Mouse (Mus musculus): ENCODE data around the gene Rhd. TPM values are rescaled to one million over a fixed set of nuclear protein-coding genes. Genes with fewer than 3 reads are reported as not detected.

Gene Rhd
- total RNA-seq, 4 experiments from 2014 or later = 8.4 to 10.2 (median 8.5) TPM

DNA sequence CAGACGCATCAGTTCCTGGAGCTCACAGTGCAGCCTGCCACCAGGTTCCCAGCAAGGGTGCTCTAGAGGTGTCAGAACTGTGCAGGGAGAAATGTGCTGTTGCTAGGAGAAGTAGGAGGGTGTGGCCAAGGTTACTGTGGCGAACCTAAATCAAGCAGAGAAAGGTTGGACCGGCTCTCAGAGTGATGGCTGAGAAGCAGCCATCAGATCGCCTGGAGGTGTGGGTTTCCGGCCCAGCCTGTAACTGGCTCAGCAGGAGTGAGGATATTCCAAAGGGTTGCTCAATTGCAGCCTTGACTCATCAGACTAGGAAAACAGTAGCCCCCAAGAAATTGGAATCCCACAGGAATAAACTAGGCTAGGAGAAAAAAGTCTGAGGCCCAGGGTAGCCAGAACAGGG lies 7.8 kb upstream of the Rhd start:
- DNase-seq (ENCODE audit: low spot score) = no peak

DNA sequence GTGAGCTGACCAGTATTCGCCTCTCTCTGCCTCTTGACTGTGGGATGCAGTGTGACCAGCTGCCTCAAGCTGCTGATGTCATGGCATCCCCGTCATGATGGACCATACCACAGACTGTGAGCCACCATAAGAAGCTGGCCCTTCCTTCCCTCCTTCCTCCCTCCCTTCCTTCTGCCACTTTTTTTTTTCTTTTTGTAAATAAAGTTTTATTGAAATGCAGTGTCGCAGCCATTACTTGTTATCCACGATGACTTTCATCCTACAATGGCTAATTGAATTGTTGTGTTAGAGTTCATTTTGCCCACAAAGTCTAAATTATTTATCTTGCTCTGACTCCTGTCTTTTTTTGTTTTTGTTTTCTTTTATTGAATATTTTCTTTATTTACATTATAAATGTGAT lies 5.8 kb upstream of the Rhd start:
- DNase-seq (ENCODE audit: low spot score) = no peak

DNA sequence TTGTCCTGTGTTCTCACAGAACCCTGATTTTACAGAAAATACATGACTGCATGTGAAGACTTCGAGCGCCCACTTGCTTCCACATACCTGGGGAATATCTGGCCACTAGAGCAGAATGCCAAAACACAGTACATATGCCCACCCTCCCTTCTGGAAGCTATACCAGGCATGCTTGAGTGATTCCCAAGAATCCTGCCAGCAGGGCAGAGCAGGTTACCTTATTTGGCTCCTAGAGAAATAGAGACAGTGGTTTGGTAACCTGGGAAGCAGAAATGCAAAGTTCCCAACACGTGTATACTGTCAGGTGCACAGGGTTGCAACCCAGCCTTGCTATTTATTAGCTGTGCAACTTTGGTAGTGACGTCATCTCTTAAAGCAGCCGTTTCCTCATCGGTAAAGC lies 2.5 kb upstream of the Rhd start:
- DNase-seq (ENCODE audit: low spot score) = no peak

DNA sequence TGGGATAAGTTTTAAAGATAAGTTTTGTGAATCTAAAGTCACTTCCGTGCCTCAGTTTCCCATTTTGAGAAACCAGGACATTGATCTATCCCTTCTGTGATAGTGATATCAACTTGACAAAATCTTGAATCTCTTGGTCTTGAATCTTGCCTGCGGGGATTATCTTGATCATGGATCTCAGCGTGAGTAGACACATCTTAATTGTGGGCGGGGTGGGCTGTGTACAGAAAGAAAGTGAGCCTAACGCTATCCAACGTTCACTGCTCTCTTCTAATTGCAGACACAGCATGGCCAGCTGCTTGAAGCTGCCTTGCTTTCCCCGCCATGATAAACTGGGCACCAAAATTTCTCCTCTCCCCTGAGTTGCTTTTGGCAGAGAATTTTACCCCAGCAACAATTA lies 1.3 kb upstream of the Rhd start:
- DNase-seq (ENCODE audit: low spot score) = no peak

DNA sequence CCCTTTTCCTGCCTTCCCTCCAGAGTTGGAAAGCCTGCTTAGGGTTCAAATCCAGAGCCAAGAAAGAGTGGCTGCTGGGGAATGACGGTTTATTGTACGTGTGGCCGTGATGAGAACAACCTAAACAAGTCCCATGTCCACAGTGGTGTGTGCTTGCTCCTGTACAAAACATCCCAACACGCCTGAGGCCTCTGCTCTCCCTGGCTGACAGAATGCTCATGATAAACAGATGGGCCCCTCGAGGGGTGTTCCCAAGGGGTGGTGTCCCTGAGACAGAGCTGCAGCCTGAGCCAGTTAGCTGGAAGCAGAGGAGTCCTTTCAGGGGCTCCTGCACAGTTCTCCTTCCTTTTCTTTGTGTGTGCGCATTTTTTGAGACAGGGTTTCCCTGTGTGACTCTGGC lies 1.0 kb downstream of the Rhd start:
- DNase-seq (ENCODE audit: low spot score) = no peak

DNA sequence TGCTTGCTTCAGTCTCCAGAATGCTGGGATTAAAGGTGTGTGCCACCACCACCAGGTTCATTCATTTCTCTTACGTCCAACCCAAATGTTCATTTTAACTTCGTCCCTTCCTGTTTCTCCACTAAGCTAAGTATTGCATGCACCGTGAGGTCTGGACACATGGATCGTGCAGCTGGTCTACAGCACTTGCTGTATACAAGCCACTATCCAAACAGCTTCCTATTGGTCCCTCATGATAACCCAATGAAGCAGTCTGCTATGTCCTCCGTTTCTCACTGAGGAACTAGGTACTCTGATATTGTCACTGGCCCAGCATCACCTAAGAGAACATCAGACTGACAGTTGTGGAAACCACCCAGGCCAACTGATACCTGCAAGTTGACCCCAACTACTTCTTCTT lies 1.5 kb downstream of the Rhd start:
- DNase-seq (ENCODE audit: low spot score) = no peak

DNA sequence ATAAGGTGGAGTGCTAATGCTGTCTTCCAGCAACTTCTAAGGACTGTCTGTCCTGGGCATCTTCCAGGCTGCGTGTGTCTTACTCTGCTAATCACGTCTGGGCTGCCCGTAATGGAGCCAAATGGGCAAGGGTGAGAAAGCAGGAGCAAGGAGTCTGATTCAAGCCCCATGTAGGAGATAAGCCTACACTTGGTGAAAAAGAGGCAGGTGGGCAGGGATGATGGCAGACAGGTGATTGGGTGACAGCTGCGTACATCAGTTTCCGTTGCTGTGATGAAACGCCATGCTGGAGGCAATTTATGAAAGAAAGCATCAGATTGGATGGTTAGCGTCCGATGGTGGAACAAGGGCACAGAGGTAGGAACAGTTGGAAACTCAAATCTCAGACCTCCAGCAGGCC lies 2.9 kb downstream of the Rhd start:
- DNase-seq (ENCODE audit: low spot score) = no peak

DNA sequence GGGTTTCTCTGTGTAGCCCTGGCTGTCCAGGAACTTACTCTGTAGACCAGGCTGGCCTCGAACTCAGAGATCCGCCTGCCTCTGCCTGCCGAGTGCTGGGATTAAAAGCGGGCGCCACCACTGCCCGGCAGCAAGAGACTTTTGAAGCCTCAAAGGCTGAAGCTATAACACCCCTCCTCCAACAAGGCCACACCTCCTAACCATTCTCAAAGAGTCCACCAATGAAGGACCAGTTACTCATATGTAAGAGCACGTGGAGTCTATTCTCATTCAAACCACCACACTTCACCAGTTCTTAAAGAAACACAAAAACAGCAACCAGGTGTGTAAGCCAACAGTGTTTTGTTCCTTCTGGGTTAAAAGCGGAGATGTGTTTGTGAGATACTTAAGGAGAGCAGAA lies 3.3 kb downstream of the Rhd start:
- no peak for DNase-seq (ENCODE audit: low spot score)

DNA sequence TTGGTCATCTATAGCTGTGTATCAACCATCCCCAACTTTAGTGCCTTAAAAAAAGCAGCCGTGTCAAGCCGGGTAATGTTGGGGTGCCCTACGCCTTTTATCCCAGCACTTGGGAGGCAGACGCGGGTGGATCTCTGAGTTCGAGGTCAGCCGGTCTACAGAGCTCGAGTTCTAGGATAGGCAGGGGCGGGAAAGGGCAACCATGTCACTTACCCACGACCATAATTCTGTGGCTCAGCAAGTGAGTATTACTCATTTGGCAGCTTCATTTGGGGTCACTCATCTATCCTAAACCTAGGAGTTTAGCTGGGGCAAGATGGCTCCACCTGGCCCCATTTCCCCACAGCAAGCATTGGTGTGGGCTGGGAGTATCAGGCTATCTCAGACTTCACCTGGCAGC lies 3.7 kb downstream of the Rhd start:
- no peak for DNase-seq (ENCODE audit: low spot score)

DNA sequence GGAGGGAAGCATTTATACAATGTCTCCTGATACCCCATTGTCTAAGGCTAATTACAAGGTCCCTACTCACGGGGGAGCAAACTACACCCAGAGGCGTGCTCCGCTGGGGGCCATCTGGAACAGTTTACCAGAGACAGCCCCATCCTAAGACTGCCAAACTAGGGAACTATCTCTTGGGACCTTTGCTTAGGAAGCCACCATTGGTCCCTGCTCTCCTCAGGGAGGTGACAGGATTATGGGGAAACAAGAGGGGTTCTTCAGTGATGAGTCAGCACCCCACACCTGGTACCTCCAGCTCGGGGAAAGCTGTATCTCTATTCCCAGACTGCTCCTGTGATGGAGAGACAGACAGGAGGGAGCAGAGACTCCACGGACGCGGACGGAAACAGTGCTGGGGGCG lies 4.2 kb downstream of the Rhd start:
- no peak for DNase-seq (ENCODE audit: low spot score)

DNA sequence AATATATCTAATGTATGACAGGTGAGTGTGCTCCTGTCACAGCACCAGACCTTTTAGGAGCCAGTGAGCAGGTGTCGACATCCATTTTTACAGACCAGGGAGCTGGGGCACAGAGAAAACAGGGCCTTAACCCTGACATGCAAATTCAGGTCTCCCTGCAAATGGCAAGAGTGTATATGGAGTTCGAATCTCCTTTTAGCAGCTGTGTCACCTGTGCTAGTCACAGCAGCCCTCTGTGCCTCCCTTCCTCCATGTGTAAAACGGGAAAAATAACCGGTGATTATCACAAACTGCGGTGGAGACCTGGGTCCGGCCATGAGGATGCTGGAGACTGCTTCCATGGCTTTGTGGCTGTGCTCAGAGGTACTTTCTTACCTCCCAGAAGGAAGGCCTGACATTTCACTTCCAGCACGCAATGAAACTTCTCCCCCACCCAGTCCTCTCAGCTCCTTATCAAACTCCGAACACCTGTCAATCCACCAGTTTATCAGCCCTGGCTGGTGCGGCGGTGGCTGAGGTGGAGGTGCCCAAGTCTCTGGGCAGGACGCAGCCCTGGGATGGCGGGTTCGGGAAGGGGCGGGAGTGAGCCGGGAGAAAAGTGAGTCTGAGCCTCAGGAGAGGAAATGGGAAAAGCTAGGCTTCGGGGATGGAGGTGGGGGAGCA lies 4.9 kb downstream of the Rhd start:
- no peak for DNase-seq (ENCODE audit: low spot score)

DNA sequence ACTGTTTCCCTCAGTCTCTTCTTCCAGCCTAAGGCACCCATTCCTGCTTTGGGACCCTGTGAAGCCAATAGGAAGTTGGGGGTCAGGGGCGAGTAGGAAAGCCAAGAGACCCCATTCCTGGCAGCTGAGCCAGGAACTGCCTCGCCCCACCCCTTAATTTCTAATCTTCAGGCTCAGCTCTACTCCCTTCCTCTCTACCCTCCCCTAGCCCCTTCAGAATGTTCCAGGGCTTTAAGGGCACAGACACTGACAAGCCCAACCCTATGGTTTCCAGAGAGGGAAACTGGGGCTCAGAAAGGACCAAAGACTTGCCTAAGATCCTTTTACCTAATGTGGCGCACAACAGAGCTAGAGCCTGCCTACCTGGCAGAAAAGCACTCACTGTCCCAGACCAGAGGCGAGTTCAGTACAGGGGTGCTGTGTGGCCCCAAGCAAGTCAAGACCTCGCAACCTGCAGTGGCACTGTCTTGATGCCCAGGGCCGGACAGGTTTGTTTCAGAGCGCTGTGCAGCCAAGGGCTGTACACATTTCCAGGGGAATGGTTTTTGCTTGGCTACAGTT lies 5.6 kb downstream of the Rhd start:
- no peak for DNase-seq (ENCODE audit: low spot score)

DNA sequence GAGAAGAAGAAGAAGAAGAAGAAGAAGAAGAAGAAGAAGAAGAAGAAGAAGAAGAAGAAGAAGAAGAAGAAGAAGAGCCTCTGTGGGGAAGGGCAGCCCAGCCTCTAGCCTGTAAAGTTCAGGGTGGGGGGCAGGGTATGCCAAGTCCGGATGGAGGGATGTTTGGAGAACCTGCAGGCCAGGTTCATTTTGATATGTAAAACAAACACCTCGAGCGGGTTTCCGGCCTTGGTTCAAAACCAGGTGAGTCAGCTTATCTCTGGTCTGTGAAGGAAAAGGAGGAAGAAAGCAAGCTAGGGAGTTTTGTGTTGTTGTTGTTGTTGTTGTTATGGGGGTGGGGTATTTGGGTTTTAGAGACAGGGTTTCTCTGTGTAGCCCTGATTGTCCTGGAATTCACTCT lies 7.1 kb downstream of the Rhd start:
- no peak for DNase-seq (ENCODE audit: low spot score)

DNA sequence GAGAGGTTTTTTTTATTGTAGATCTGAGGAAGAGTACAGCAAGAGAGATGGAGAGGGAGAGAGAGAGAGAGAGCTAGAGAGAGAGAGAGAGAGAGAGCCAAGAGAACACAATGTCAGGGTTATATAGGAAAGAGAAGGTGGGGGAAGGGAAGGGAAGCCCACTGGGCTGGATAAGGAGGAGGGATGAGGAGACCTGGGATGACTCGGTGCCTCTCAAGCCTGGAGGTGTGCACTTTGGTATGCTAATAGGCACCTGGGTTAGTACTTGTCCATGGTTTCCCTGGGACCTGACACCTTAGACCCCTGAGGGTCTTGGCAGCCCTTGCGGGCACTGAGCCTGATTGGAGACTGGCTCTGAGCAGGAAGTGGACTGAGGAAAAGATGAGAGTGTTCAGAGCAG lies 7.6 kb downstream of the Rhd start:
- DNase-seq (ENCODE audit: low spot score) = no peak

DNA sequence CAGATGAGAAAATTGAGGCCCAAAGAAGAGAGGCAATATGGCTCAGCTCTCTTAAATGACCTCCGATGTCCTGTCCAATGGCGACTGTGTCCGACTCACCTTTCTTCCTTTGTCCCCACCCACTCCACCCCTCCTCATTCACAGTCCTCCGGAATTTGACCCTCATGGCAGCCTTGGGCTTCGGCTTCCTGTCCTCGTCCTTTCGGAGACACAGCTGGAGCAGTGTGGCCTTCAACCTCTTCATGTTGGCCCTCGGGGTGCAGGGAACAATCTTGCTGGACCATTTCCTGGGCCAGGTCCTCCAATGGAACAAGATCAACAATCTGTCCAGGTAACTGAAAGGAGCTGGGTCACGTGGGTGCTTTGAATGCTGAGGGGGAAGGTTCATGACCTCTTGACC lies 11.8 kb downstream of the Rhd start:
- DNase-seq (ENCODE audit: low spot score) = no peak

DNA sequence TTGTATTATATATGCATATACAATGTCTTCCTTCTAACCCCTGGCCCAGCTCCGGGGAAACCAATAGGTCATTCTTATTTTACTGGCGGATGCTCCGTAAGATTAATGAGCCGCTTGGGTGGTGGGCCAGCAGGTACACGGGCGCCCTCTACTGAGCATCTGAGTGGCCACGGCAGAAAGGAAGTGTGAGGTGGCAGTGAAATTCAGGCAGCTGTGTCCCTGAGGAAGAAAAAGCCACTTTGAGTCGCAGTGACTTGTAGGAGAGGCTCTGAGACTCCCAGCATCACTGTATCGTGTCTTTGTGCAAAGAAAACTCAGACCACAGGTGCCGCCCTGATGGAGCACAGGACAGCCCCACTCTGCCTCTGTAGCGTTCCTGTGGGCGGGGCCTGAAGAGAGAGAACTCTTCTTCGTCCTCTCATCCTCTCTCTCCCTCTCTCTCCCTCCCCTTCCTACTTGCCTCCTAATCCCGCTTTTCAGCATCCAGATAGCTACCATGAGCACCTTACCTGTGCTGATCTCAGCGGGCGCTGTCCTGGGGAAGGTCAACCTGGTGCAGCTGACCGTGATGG lies 15.2 kb downstream of the Rhd start:
- peak; percentile 51 for DNase-seq (ENCODE audit: low spot score)

DNA sequence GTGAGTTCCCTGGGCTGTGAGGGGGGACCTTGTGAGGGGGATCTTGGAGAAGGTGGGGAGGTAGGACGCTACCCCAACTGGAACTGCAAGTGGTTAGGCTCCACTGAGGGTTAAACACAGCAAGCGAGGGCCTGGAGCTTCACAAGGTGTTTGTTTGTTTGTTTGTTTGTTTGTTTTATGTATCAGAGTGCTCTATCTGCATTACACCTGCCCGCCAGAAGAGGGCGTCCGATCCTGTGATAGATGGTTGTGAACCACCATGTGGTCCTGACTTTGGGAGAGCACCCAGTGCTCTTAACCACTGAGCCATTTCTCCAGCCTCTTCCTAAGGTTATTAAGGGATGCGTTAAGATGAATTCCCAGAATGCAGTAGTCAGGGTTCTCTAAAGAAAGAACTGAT lies 15.7 kb downstream of the Rhd start:
- no peak for DNase-seq (ENCODE audit: low spot score)

DNA sequence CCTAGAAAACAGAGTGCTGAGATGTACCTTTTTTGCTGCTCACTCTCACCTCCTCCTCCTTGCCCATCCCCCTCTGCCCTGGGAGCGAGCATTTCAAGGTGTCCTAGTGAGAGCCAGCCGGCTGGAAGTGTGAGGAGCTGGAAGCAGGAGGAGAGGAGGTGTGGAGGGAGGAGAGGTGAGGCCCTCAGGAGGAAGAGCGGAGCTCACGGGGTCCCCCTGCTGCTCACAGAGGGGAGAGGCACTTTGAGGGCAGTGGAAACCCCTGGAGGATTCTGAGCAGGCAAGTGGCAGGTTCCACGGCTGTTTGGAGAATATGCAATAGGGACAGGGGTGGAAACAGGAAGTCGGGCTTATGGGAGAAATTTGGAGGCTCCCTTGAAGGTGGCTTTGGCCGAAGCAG lies 18.9 kb downstream of the Rhd start:
- DNase-seq (ENCODE audit: low spot score) = no peak

DNA sequence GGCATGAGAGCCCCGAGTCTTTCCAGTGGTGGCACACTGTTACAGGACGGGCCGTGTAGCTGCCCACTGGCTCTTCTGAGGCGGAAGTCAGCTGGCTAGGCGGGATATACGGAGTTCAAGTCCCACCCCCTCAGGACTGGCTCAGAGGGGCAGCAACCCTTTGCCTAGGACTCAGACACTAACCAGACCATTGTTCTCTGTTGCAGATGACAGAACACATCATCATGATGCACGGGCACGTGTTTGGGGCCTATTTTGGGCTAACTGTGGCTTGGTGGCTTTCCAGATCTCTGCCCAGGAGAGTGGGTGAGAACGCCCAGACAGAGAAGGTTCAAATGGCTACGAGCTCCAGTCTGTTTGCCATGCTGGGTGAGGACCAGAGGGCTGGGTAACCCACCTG lies 19.5 kb downstream of the Rhd start:
- DNase-seq (ENCODE audit: low spot score) = peak; percentile 53

DNA sequence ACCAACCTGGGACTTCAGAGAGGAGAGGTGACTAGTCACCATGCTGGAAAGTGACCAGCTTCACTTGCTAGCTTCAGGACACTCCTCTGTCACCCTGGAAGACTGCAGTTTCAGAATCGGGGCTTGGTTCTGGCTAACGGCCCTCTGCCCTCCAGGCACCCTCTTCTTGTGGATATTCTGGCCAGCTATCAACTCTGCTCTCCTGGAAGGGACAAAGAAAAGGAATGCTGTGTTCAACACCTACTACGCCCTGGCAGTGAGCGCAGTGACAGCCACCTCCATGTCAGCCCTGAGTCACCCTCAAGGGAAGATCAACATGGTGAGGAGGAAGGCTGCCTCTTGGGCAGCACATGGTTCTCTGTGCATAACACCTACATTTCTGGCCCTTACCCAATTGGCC lies 20.0 kb downstream of the Rhd start:
- peak; percentile 6 for DNase-seq (ENCODE audit: low spot score)

DNA sequence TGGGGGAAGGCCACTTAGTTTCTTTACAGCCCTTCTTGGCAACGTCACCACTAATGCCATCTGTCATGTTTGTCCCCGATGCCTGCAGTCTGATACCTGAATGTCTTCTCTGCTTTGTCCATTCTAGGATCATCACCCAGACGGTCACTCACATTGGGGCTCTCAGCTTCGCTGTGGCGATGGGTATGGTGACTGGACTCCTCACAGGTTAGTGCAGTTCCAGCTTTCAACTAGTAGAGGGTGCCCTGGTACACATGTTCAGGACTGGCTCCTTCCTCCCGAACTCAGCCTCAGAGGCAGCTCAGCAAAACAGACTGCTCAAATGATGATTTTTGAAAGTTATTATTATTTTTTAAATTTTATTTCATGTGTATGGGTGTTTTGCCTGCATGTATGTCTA lies 27.8 kb downstream of the Rhd start:
- DNase-seq (ENCODE audit: low spot score) = peak; percentile 54

DNA sequence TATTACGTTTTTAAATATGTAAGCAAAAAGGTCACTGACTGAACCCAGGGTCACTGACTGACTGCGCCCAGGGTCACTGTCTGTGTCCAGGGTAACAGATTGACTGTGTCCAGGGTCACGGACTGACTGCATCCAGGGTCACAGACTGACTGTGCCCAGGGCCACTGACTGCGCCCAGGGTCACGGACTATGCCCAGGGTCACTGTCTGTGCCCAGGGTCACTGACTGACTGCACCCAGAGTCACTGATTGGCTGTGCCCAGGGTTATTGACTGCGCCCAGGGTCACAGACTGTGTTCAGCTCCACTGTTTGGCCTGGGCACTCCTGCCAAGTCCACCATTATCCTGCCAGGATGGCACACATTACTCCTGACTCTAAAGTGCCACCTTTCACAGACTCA lies 32.9 kb downstream of the Rhd start:
- DNase-seq (ENCODE audit: low spot score) = no peak

DNA sequence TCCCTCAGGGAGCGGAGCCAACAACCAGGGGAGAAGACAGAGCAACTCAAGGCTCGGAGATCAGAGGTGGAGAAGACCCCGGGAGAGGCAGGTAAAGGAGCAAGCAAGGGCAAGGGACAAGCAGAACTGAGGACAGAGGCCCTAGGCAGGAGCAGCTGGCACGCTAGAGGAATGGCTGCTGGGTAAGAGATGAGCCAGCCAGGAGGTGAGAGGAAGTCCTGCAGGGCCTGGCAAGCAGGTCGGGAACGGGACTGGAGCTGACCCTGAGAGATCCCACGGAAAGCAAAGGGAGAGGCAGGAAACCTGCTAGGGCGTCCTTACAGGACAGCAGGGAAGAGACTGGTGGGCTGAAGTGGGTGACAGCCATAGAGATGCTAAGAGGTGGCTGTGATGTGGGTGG lies 36.8 kb downstream of the Rhd start:
- DNase-seq (ENCODE audit: low spot score) = no peak

DNA sequence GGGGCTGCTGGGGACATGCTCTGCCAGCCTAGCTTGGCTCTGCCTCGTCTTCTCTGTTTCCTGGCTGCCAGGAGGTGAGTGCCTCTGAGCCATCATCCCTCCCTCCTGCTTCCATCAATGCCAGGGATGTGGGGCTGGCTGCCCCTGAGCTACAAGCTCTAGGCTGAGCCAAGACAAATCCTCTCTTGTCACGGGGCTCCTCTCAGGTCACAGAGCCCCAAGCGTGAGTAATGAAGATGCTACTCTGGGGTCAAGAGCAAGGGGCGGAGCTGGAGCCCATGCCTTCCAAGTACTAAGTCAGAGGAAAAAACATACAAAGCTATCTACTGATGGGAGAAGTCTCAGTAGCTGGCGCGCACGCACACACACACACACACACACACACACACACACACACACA lies 38.7 kb downstream of the Rhd start:
- no peak for DNase-seq (ENCODE audit: low spot score)
